Mouse (Mus musculus) heart, postnatal 0 days (tissue): ENCODE data around the gene Elk3. TPM values are rescaled to one million over a fixed set of nuclear protein-coding genes. Genes with fewer than 3 reads are reported as not detected.

Experiments
- ATAC-seq: fragments of 200-750 bp; cut with Nextera tagmentation; 2 replicates; pipeline ENCODE4 v1.8.0; 2017; ENCODE audit warnings: low read depth, moderate number of reproducible peaks, moderate library complexity; ENCODE audit not compliant: insufficient read depth
- DNase-seq: peaks from one replicate; pipeline ENCODE4 v3.0.0-alpha.2; 2016; ENCODE audit warnings: low spot score
- H3K27ac ChIP-seq: fragments of 300-500 bp; sonication (generic); 2 replicates; pipeline ENCODE4 v1.5.1; 2014; ENCODE audit warnings: low read depth, mild to moderate bottlenecking
- H3K27me3 ChIP-seq: fragments of 300-500 bp; sonication (generic); 2 replicates; pipeline ENCODE4 v1.6.1; 2014; ENCODE audit warnings: low read length, mixed read lengths; ENCODE audit not compliant: control insufficient read depth, insufficient read depth
- H3K36me3 ChIP-seq: fragments of 300-500 bp; sonication (generic); replicated peaks from 2 replicates; pipeline ENCODE4 v1.6.1; 2014; ENCODE audit warnings: low read length, mixed read lengths; ENCODE audit not compliant: control insufficient read depth, insufficient read depth
- H3K4me1 ChIP-seq: fragments of 300-500 bp; sonication (generic); 2 replicates; pipeline ENCODE4 v1.6.1; 2014; ENCODE audit warnings: antibody characterized with exemption; ENCODE audit not compliant: control insufficient read depth, insufficient read depth
- H3K4me2 ChIP-seq: fragments of 300-500 bp; sonication (generic); 2 replicates; pipeline ENCODE4 v1.6.1; 2014; ENCODE audit warnings: low read depth, mild to moderate bottlenecking, low read length, moderate library complexity
- H3K4me3 ChIP-seq: fragments of 300-500 bp; sonication (generic); 2 replicates; pipeline ENCODE4 v1.5.1; 2014; ENCODE audit warnings: low read depth, low read length
- H3K9ac ChIP-seq: fragments of 300-500 bp; sonication (generic); replicated peaks from 2 replicates; pipeline ENCODE4 v1.6.1; 2014; ENCODE audit warnings: low read depth, low read length, mixed read lengths
- H3K9me3 ChIP-seq: fragments of 300-500 bp; sonication (generic); replicated peaks from 2 replicates; pipeline ENCODE4 v1.6.1; 2016; ENCODE audit warnings: low read length; ENCODE audit not compliant: control insufficient read depth
- CTCF ChIP-seq: IDR thresholded peaks from 2 replicates; pipeline ENCODE4 v1.5.1; 2016; ENCODE audit warnings: antibody characterized with exemption, control low read depth, low read depth
- EP300 ChIP-seq: IDR thresholded peaks from 2 replicates; pipeline ENCODE4 v1.6.1; 2016; ENCODE audit warnings: antibody characterized with exemption, low read depth
- WGBS: fragments of 180-500 bp; shearing (Covaris S2); extraction: QIAGEN DNeasy Blood & Tissue Kit; methylation state at CpG from one replicate; pipeline ENCODE4 v1.1.7; 2014; 5-methylcytosine and 5-hydroxymethylcytosine counted together
- polyA plus RNA-seq: library from polyadenylated mRNA; unstranded; fragments of >200 nt; fragmentation: Nextera tagmentation; extraction: Ambion mirVana; gene quantifications from 2 replicates; pipeline ENCODE4 v1.2.1, GENCODE M21; 2015
- total RNA-seq: library from RNA; depleted of rRNA; stranded (reverse); fragments of >200 nt; gene quantifications from 2 replicates; pipeline ENCODE4 v1.2.3, GENCODE M21; 2014; ENCODE audit warnings: low replicate concordance

The Elk3 gene
- total and polyA plus RNA-seq, 2 experiments from 2014 or later: 34.4 to 45.0 TPM

DNA sequence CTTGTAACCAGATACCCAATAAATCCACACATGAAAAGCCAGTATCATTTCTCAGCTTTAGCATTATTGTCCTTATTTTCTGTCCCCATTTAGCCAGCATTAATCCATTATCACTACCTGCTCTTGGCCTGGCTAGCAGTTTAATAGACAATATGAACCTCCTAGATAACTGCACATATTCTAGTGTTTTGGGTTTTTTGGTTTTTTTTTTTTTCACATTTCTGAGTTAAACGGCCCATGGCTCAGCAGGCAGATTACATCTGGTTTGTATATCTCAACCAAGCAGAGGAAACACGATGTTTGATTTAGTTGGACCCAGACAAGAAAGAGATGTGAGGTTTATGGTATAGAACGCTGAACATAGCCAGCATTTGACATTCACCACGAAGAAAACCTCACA, 41.2 kb downstream of the Elk3 start:
- Histone ChIP-seq H3K4me2 (no peak overlapping the region), H3K9ac (no peak overlapping the region), H3K4me3 (no peak overlapping the region), H3K4me1 (peaks cover 24% of the 10 kb centered on the region), H3K27ac (no peak overlapping the region), H3K9me3 (no peaks in the 10 kb centered on the region), H3K27me3 (no peaks in the 10 kb centered on the region), H3K36me3 (peaks cover 7% of the 10 kb centered on the region; the same call in 1 of the 2 replicates)
- DNase-seq (no peak), ATAC-seq (no peak)
- 70% methylated on average over 4 of the region's 4 CpGs for WGBS
- TF ChIP-seq EP300 (no peak), CTCF (no peak)

DNA sequence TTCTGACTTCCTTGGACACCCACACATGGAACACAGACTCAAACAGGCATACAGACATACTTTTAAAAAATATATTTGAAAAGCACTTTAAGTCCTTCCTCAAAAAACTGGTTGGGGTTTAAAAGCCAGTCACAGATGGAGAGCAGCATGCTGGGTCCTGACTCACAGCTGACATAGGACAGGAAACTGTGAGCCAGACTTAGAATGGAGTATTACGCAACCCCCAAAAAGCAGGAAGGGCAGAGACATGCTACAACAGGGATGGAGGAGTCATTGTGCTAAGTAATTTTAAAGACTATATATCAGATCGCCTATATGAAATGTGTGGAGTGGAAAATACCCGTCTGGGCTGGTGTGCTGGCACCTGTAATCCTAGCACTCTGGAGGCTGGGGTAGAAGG, 42.6 kb downstream of the Elk3 start:
- Histone ChIP-seq H3K4me2 (no peak overlapping the region), H3K36me3 (peaks cover 9% of the 10 kb centered on the region; the same call in 1 of the 2 replicates), H3K4me3 (no peak overlapping the region), H3K9me3 (no peaks in the 10 kb centered on the region), H3K9ac (no peak overlapping the region), H3K27ac (no peak overlapping the region), H3K4me1 (peaks cover 32% of the 10 kb centered on the region), H3K27me3 (no peaks in the 10 kb centered on the region)
- ATAC-seq: no peak
- TF ChIP-seq CTCF (no peak), EP300 (no peak)
- no peak for DNase-seq
- 76% methylated on average over 3 of the region's 3 CpGs for WGBS

DNA sequence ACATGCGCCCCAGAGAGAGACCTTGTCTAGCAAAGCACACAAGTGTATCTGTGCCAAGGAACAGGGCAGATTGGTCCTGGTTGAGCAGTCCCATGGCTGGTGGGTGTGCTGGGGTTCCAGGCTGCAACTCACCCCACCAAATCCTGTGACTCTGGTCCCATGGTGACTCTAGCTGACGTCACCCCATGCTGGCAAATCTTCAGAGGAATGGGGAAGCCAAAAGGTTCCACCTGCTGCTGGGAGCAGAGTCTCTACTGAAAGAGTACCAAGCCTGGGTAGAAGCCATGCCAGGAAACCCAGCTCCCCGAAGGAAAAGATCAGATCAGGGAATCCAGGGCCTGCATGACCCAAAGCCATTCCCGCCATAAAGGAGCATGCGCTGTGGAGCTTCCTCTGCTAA, 43.4 kb downstream of the Elk3 start:
- no peak overlapping the region for H3K4me3 ChIP-seq
- WGBS: 82% methylated on average over 5 of the region's 5 CpGs
- peaks cover 9% of the 10 kb centered on the region; the same call in 1 of the 2 replicates for H3K36me3 ChIP-seq
- ATAC-seq: no peak
- H3K27ac ChIP-seq: no peak overlapping the region
- H3K9ac ChIP-seq: no peak overlapping the region
- no peak overlapping the region for H3K4me2 ChIP-seq
- H3K9me3 ChIP-seq: no peaks in the 10 kb centered on the region
- DNase-seq: no peak
- H3K4me1 ChIP-seq: peaks cover 31% of the 10 kb centered on the region
- H3K27me3 ChIP-seq: no peaks in the 10 kb centered on the region
- TF ChIP-seq EP300 (no peak), CTCF (no peak)

DNA sequence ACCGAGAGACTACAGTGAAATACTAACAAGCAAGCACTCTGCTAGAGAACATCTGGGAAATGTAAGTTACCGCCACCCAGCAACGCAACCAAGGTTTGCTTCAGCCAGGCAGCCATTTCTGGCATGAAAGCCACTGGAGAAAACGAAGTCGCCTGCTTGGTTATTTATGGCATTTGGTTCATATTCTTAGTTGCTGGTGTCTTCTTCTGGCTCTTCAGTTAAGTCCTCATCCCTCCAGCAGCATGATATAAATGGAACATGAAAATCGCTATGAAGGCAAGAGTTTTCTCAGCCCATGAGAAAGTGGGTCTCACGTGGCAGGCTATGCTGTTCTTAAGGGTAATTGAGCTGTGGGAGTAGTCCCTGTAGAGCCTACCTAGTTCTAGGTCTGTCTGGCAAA, 44.4 kb downstream of the Elk3 start:
- DNase-seq: no peak
- H3K4me2 ChIP-seq: no peak overlapping the region
- no peaks in the 10 kb centered on the region for H3K9me3 ChIP-seq
- no peaks in the 10 kb centered on the region for H3K27me3 ChIP-seq
- WGBS: 81% methylated on average over 7 of the region's 7 CpGs
- no peak overlapping the region for H3K4me3 ChIP-seq
- ATAC-seq: no peak
- H3K27ac ChIP-seq: no peak overlapping the region
- H3K4me1 ChIP-seq: peaks cover 31% of the 10 kb centered on the region
- TF ChIP-seq EP300 (no peak), CTCF (no peak)
- peaks cover 9% of the 10 kb centered on the region; the same call in 1 of the 2 replicates for H3K36me3 ChIP-seq
- H3K9ac ChIP-seq: no peak overlapping the region

DNA sequence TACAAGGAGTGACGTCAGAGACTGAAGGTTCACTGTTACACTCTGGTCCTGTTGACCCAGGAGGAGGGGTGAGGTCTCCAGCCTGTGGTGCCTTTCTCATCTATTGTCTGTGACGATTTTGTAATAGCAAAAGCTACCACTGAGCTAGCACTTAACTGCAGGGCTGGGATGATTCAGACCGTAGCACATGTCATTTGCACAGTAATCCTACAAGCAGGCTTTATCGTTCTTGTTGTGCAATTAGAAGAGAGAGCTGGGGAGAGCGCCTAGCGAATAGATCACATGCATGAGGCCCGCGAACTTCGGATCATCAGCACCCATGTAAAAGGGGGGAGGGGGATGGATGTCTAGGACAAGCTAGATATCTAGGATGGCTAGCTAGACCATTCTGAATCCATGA, 45.1 kb downstream of the Elk3 start:
- H3K27me3 ChIP-seq: no peaks in the 10 kb centered on the region
- H3K4me2 ChIP-seq: no peak overlapping the region
- peaks cover 37% of the 10 kb centered on the region for H3K4me1 ChIP-seq
- TF ChIP-seq CTCF (no peak), EP300 (no peak)
- H3K9me3 ChIP-seq: no peaks in the 10 kb centered on the region
- no peak overlapping the region for H3K9ac ChIP-seq
- WGBS: 84% methylated on average over 9 of the region's 9 CpGs
- DNase-seq (no peak), ATAC-seq (no peak)
- H3K27ac ChIP-seq: no peak overlapping the region
- H3K4me3 ChIP-seq: no peak overlapping the region
- H3K36me3 ChIP-seq: peaks cover 9% of the 10 kb centered on the region; the same call in 1 of the 2 replicates

DNA sequence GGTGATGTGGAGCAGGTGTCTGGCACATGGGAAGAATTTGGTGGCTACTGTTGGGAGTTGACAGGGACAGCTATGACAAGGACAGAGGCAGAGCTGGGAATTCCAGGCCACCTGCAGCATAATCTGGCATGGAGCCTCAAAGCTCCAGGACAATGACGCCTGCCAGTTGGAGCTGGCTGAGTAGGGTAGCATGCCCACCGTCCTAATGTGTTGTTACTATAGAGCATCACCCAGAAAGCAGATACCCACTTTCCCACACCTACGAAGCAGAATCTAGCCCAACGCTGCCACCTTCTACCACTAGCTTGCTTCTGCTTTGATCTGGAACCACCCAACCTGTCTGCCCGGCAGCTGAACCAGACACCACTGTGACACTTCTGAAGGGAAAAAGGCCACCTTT, 46.9 kb downstream of the Elk3 start:
- DNase-seq (no peak), ATAC-seq (no peak)
- TF ChIP-seq CTCF (no peak), EP300 (no peak)
- Histone ChIP-seq H3K9ac (no peak overlapping the region), H3K27ac (peak overlapping the region; percentile 18), H3K36me3 (peaks cover 14% of the 10 kb centered on the region; the same call in 1 of the 2 replicates), H3K4me1 (peaks cover 51% of the 10 kb centered on the region), H3K27me3 (no peaks in the 10 kb centered on the region), H3K4me2 (no peak overlapping the region), H3K9me3 (no peaks in the 10 kb centered on the region), H3K4me3 (no peak overlapping the region)
- WGBS: 53% methylated on average over 5 of the region's 5 CpGs
